Mouse (Mus musculus): ENCODE measurements at regions not wholly inside any gene's neighbourhood (a gene's known extent, or its start where the extent isn't known, plus 50 kb on each side); places are given as distances from the start of the nearest gene placed in this dataset.

GRCm38 (mm10) chr1:145620561-145620960 is 845.3 kb upstream of the Rgs18 start:
- DNase-seq, result no peak

DNA sequence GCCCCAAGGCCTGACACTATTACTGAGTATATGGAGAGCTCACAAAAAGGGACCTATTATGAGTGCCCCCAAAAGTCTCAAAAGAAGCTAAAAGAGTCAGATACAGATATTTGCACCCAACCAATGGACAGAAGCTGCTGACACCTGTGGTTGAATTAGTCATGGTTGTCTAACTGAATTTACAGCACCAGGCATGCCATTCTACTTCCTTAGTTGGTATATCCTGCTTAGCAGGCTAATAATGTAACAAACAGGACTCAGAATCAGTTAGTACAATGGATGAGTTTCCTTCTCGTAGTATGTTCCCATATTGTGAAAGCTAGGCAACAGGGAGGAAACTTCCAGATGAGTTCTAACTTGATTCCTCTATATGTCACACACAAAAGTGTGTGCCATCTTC is 839.1 kb upstream of the Rgs18 start:
- DNase-seq, result no peak

- no peak for DNase-seq
Measured at GRCm38 (mm10) chr1:145596983-145597382, 821.7 kb upstream of the Rgs18 start.

- DNase-seq, result no peak
Measured at GRCm38 (mm10) chr1:145579460-145579859, 804.2 kb upstream of the Rgs18 start.

DNA sequence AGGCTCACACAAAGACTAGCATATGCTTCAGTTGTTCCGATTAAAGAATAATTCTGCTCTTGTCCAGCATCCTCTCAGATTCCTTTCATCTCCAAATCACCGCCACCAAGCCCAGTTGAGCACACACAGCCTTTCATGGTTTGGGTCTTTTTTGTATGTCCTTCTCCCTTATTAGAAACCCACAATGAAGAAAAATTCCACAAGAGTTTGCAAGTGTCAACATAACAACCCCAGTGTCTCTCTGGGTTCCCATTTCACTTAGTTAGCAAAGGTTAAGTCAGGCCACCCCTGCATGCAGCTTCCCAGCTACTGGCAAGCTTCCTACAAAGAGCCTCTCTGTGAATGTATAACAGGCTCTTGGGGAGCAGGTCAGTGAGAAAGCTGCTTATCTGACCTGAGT is 794.8 kb upstream of the Rgs18 start:
- DNase-seq, result peak; percentile 17

- DNase-seq, result no peak
Measured at GRCm38 (mm10) chr1:145561347-145561746, 786.1 kb upstream of the Rgs18 start.
